Mouse (Mus musculus) hindbrain, postnatal 0 days (tissue): Measurements from ENCODE around the gene Inppl1. TPM values are rescaled to one million over a fixed set of nuclear protein-coding genes. Genes with fewer than 3 reads are reported as not detected.

Experiments
- ATAC-seq: fragments of 200-750 bp; cut with Nextera tagmentation; 2 replicates; pipeline ENCODE4 v1.8.0; 2017; ENCODE audit warnings: mild to moderate bottlenecking, moderate TSS enrichment, moderate library complexity
- DNase-seq: peaks from one replicate; pipeline ENCODE4 v3.0.0-alpha.2; 2015; ENCODE audit warnings: low spot score
- H3K27ac ChIP-seq: fragments of 300-500 bp; sonication (generic); 2 replicates; pipeline ENCODE4 v1.5.1; 2014; ENCODE audit warnings: mild to moderate bottlenecking
- H3K27me3 ChIP-seq: fragments of 300-500 bp; sonication (generic); 2 replicates; pipeline ENCODE4 v1.6.1; 2014; ENCODE audit warnings: low read length, mixed read lengths; ENCODE audit not compliant: insufficient read depth
- H3K36me3 ChIP-seq: fragments of 300-500 bp; sonication (generic); 2 replicates; pipeline ENCODE4 v1.6.1; 2014; ENCODE audit warnings: low read length, mixed read lengths; ENCODE audit not compliant: insufficient read depth
- H3K4me1 ChIP-seq: fragments of 300-500 bp; sonication (generic); 2 replicates; pipeline ENCODE4 v1.6.1; 2014; ENCODE audit warnings: antibody characterized with exemption, low read length, mixed read lengths; ENCODE audit not compliant: insufficient read depth
- H3K4me2 ChIP-seq: fragments of 300-500 bp; sonication (generic); 2 replicates; pipeline ENCODE4 v1.6.1; 2014; ENCODE audit warnings: low read depth, mild to moderate bottlenecking, low read length, moderate library complexity, mixed read lengths
- H3K4me3 ChIP-seq: fragments of 300-500 bp; sonication (generic); 2 replicates; pipeline ENCODE4 v1.5.1; 2014; ENCODE audit warnings: low read length
- H3K9ac ChIP-seq: fragments of 300-500 bp; sonication (generic); replicated peaks from 2 replicates; pipeline ENCODE4 v1.6.1; 2014; ENCODE audit warnings: mild to moderate bottlenecking, low read length, moderate library complexity, mixed read lengths
- H3K9me3 ChIP-seq: fragments of 300-500 bp; sonication (generic); 2 replicates; pipeline ENCODE4 v1.6.1; 2016; ENCODE audit warnings: low read length, mixed read lengths
- CTCF ChIP-seq: IDR thresholded peaks from 2 replicates; pipeline ENCODE4 v1.5.1; 2016; ENCODE audit warnings: antibody characterized with exemption, control low read depth, low read depth
- WGBS: fragments of 180-500 bp; shearing (Covaris S2); extraction: QIAGEN DNeasy Blood & Tissue Kit; methylation state at CpG from one replicate; pipeline ENCODE4 v1.1.7; 2014; 5-methylcytosine and 5-hydroxymethylcytosine counted together
- microRNA-seq, 2 experiments: library from miRNA; unstranded; fragments of <30 nt; microRNA quantifications; one replicate each; pipeline ENCODE4; 2016
- polyA plus RNA-seq: library from polyadenylated mRNA; unstranded; fragments of >200 nt; fragmentation: Nextera tagmentation; extraction: Ambion mirVana; gene quantifications from 2 replicates; pipeline ENCODE4 v1.2.1, GENCODE M21; 2015
- total RNA-seq: library from RNA; depleted of rRNA; stranded (reverse); fragments of >200 nt; gene quantifications from 2 replicates; pipeline ENCODE4 v1.2.3, GENCODE M21; 2014; rRNA removed

Inppl1 gene
- total and polyA plus RNA-seq, 2 experiments from 2014 or later, result 14.3 to 30.0 TPM

DNA sequence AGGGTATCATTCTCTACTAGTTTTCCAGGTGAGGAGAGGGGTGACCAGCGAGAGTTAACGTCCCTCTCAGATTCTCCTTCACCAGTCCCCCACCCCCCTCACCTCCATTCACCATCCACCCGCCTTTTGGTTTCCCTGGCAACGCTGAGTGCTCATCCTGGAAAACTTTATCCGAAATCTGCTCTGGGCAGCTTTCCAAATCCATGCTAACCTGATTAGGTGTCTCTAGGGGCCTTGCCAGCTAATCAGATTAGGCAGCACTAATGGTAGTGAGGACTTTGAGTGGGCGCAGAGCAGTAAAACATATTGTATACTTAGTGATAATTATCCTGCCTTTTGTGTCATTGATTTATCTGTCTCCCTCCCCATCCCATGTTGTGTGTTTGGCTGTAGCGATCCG lies 65.3 kb downstream of the Inppl1 start:
- WGBS, result 33% methylated on average over 8 of the region's 8 CpGs
- DNase-seq, result peak; percentile 87
- Histone ChIP-seq H3K27ac (no peak overlapping the region), H3K9me3 (no peaks in the 10 kb centered on the region), H3K9ac (no peak overlapping the region), H3K36me3 (peaks cover 11% of the 10 kb centered on the region; the same call in 1 of the 2 replicates), H3K4me3 (no peak overlapping the region), H3K4me1 (peaks cover 4% of the 10 kb centered on the region; the same call in 1 of the 2 replicates), H3K27me3 (no peaks in the 10 kb centered on the region), H3K4me2 (no peak overlapping the region)
- ATAC-seq, result peak; percentile 59
- TF ChIP-seq CTCF, result no peak

Small RNAs within 50 kb of the gene (microRNA-seq; reads per million reads assigned to microRNA genes)
- gene Gm22655, result 0 reads per million in 2 experiments

Other genes starting within 250 kb of the Inppl1 start
- gene Clpb, start 174.6 kb downstream of the Inppl1 start, total RNA-seq, result 42.8 and 67.4 TPM in 2 replicates
- gene Clpb, start 174.6 kb downstream of the Inppl1 start, polyA plus RNA-seq, result 36.5 and 36.6 TPM in 2 replicates
- 3.7 and 4.5 TPM in 2 replicates for gene Phox2a, start 19.9 kb downstream of the Inppl1 start, total RNA-seq
- gene Phox2a, start 19.9 kb downstream of the Inppl1 start, polyA plus RNA-seq, result 2.0 and 2.1 TPM in 2 replicates
- 1.8 and 7.1 TPM in 2 replicates for gene Folr2, start 19.0 kb upstream of the Inppl1 start, total RNA-seq
- 2.2 and 2.3 TPM in 2 replicates for gene Folr2, start 19.0 kb upstream of the Inppl1 start, polyA plus RNA-seq
- 49.3 and 59.8 TPM in 2 replicates for gene Anapc15, start 25.5 kb upstream of the Inppl1 start, total RNA-seq
- gene Anapc15, start 25.5 kb upstream of the Inppl1 start, polyA plus RNA-seq, result 65.1 and 67.3 TPM in 2 replicates
- gene Folr1, start 32.6 kb upstream of the Inppl1 start, total RNA-seq, result 19.3 and 28.8 TPM in 2 replicates
- 78.5 and 93.8 TPM in 2 replicates for gene Folr1, start 32.6 kb upstream of the Inppl1 start, polyA plus RNA-seq
- gene Lamtor1, start 67.7 kb upstream of the Inppl1 start, total RNA-seq, result 130 and 156 TPM in 2 replicates
- 167 and 181 TPM in 2 replicates for gene Lamtor1, start 67.7 kb upstream of the Inppl1 start, polyA plus RNA-seq
- 0.52 TPM in 1 of 2 replicates, not detected in the other for gene Tomt, start 68.1 kb upstream of the Inppl1 start, total RNA-seq
- 0.16 and 0.49 TPM in 2 replicates for gene Tomt, start 68.1 kb upstream of the Inppl1 start, polyA plus RNA-seq
- gene Lrrc51, start 95.7 kb upstream of the Inppl1 start, total RNA-seq, result 5.2 and 6.5 TPM in 2 replicates
- 9.7 and 12.1 TPM in 2 replicates for gene Lrrc51, start 95.7 kb upstream of the Inppl1 start, polyA plus RNA-seq
- gene Numa1, start 95.9 kb upstream of the Inppl1 start, total RNA-seq, result 82.9 and 89.3 TPM in 2 replicates
- 24.4 and 26.5 TPM in 2 replicates for gene Numa1, start 95.9 kb upstream of the Inppl1 start, polyA plus RNA-seq
- gene Il18bp, start 180.5 kb upstream of the Inppl1 start, total RNA-seq, result 7.1 and 14.7 TPM in 2 replicates
- gene Il18bp, start 180.5 kb upstream of the Inppl1 start, polyA plus RNA-seq, result 3.0 and 3.3 TPM in 2 replicates
- 28.8 and 31.7 TPM in 2 replicates for gene Rnf121, start 227.2 kb upstream of the Inppl1 start, total RNA-seq
- 22.6 and 23.8 TPM in 2 replicates for gene Rnf121, start 227.2 kb upstream of the Inppl1 start, polyA plus RNA-seq
- gene Xndc1, start 227.3 kb upstream of the Inppl1 start, total RNA-seq, result 16.2 and 22.6 TPM in 2 replicates
- 15.8 and 19.0 TPM in 2 replicates for gene Xndc1, start 227.3 kb upstream of the Inppl1 start, polyA plus RNA-seq
- 0.47 and 3.5 TPM in 2 replicates for gene Xntrpc, start 227.5 kb upstream of the Inppl1 start, total RNA-seq
- 0.40 and 0.42 TPM in 2 replicates for gene Xntrpc, start 227.5 kb upstream of the Inppl1 start, polyA plus RNA-seq
- gene Trpc2, start 244.9 kb upstream of the Inppl1 start, total RNA-seq, result 2.5 TPM in 1 of 2 replicates, not detected in the other
- gene Trpc2, start 244.9 kb upstream of the Inppl1 start, polyA plus RNA-seq, result 0.09 TPM in 1 of 2 replicates, not detected in the other